Mouse (Mus musculus): ENCODE measurements at regions not wholly inside any gene's neighbourhood (a gene's known extent, or its start where the extent isn't known, plus 50 kb on each side); places are given as distances from the start of the nearest gene placed in this dataset.

GRCm38 (mm10) chr14:61691785-61692372, 84.6 kb downstream of the Kcnrg start:
- in situ Hi-C loops (cut with MboI, MseI), result no loop called here

- in situ Hi-C loops (cut with MboI, MseI), result no loop called here
Measured at GRCm38 (mm10) chr14:61694796-61695195, 87.5 kb downstream of the Kcnrg start.

GRCm38 (mm10) chr14:61696290-61696842, 89.1 kb downstream of the Kcnrg start:
- in situ Hi-C loops (cut with MboI, MseI), result no loop called here

GRCm38 (mm10) chr14:61696886-61697554, 89.8 kb downstream of the Kcnrg start:
- in situ Hi-C loops (cut with MboI, MseI), result no loop called here

GRCm38 (mm10) chr14:61697704-61698103, 90.4 kb downstream of the Kcnrg start:
- in situ Hi-C loops (cut with MboI, MseI), result no loop called here

- in situ Hi-C loops (cut with MboI, MseI), result no loop called here
Measured at GRCm38 (mm10) chr14:61698358-61699055, 91.2 kb downstream of the Kcnrg start.

GRCm38 (mm10) chr14:61699638-61700037, 92.4 kb downstream of the Kcnrg start:
- in situ Hi-C loops (cut with MboI, MseI), result no loop called here

GRCm38 (mm10) chr14:61701131-61701530, 93.9 kb downstream of the Kcnrg start:
- in situ Hi-C loops (cut with MboI, MseI), result no loop called here

GRCm38 (mm10) chr14:61703916-61704315, 96.7 kb downstream of the Kcnrg start:
- in situ Hi-C loops (cut with MboI, MseI), result no loop called here

- in situ Hi-C loops (cut with MboI, MseI), result no loop called here
Measured at GRCm38 (mm10) chr14:61706984-61707383, 99.7 kb downstream of the Kcnrg start.

- in situ Hi-C loops (cut with MboI, MseI), result no loop called here
Measured at GRCm38 (mm10) chr14:61708331-61708730, 101.1 kb downstream of the Kcnrg start.

- in situ Hi-C loops (cut with MboI, MseI), result no loop called here
Measured at GRCm38 (mm10) chr14:61715746-61716145, 108.5 kb downstream of the Kcnrg start.

GRCm38 (mm10) chr14:61718392-61719124, 111.3 kb downstream of the Kcnrg start:
- in situ Hi-C loops (cut with MboI, MseI), result no loop called here

- in situ Hi-C loops (cut with MboI, MseI), result no loop called here
Measured at GRCm38 (mm10) chr14:61721302-61721701, 114.0 kb downstream of the Kcnrg start.

GRCm38 (mm10) chr14:61724942-61725341, 117.7 kb downstream of the Kcnrg start:
- in situ Hi-C loops (cut with MboI, MseI), result no loop called here

GRCm38 (mm10) chr14:61728562-61728961, 121.3 kb downstream of the Kcnrg start:
- in situ Hi-C loops (cut with MboI, MseI), result no loop called here

GRCm38 (mm10) chr14:61735541-61735940, 128.3 kb downstream of the Kcnrg start:
- in situ Hi-C loops (cut with MboI, MseI), result no loop called here

- in situ Hi-C loops (cut with MboI, MseI), result no loop called here
Measured at GRCm38 (mm10) chr14:61736384-61737322, 129.4 kb downstream of the Kcnrg start.

- in situ Hi-C loops (cut with MboI, MseI), result no loop called here
Measured at GRCm38 (mm10) chr14:61737504-61738040, 130.3 kb downstream of the Kcnrg start.

GRCm38 (mm10) chr14:61739453-61739852, 132.2 kb downstream of the Kcnrg start:
- in situ Hi-C loops (cut with MboI, MseI), result no loop called here
